Mouse (Mus musculus): ENCODE data around the gene Ube2l6.
"Not testable (repeated sequence)": the region's sequence is repeated elsewhere in the genome, so short reads cannot be mapped to it uniquely, and the experiment has no call there.

Gene Ube2l6

DNA sequence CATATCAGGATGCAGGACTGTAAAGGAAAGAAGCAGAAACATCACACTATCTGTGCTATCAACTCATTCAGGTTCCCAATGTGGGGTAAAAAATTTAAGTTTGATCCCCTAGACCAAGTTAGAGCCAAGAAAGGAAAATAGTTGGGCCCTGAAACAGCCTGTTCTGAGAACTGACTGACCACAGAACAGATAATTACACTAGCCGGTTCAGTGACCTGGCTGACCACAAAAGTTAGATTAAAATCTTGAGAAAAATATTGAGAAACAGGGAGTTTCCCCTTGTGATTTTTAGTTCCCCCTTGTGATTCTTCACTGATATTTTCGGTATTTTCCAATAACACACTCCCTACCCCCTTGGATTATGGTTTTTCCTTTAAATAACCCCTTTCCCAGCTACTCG is 4.8 kb upstream of the Ube2l6 start:
- DNase-seq, result no peak

DNA sequence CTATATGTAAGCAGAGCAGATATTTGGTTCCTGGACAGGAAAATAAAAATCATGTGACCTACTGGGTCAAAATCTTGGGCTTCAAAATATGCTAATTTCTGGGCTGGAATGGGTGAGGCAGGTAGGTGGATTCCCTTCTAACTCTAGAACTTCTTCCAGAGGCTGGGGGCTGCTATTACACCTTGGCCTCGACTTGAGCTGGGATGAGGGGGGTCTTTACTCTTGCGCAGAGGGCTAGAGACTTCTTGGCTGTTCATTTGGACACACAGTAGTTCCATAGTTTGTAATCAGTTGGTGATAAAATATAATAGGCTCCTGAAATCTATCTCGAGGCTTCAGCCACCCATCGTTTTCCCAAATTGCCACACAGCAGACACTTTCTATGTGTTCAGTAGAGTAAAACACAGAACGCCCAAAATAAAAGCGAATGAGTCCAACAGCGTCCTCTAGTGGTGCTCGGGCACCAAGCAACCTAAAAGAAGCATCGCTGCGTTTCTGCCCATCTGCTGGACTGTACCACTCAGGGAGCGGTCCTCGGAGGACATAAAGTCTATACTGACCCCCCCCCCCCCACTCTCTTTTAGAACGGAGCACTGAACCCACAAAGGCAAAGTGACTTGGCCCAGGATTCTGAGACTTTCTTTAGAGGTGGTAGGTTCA is 665 bp upstream of the Ube2l6 start:
- peak; percentile 89 for DNase-seq

- DNase-seq, result peak; percentile 85
These were observed 473 bp downstream of the Ube2l6 start for GRCm38 (mm10) chr2:84799041-84799561.

DNA sequence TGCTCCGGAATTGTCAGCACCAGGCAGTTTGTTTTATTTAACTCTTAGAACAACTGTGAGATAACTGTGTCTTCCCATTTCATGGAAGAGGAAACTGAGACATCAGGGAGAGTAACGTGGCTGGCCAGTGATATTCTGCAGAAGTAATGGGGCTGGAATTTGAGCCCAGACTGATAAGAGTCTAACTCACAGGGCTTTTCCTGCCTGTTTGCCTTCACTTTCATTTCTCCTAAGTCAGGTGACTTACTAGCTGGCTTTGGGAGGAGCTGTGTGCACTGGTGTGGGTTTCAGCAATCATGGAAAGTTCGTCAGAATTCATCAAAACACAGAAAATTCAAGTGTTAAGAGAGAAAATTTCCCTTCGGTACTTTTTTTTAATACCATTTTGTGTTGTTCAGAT is 1.7 kb downstream of the Ube2l6 start:
- no peak for DNase-seq

DNA sequence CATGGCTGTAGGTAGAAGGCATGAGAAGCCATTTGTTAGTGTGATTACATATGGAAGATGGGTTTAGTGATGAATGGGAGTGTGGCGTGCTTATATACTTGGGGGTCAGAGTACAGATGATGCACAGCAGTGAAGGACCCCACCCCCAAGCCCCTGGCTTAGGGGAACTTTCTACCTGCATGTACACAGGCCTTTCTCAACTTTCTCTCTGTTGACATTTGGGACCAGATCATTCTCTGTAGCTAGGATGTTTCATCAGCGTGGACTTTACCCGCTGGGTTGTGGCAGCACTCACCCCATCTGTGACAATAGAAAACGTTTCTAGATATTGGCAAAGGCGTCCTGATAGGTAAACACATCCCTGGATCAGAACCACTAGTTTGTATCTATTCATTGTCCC is 2.6 kb downstream of the Ube2l6 start:
- DNase-seq, result not testable (repeated sequence)

DNA sequence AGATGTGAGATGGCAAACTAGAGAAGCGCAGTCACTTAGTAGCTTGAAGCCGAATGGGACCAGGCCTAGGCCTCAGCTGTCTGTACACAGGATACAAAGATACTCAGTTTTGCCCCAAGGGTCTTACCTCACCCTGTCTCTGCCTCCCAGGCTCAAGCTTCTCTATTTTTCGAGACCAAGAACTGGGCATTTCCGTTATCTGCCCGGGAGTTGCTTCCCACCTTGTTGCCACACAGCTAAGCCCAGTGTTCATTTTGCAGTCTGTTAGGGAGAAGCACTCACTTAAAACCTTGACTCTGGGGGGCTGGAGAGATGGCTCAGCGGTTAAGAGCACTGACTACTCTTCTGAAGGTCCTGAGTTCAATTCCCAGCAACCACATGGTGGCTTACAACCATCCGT is 5.3 kb downstream of the Ube2l6 start:
- no peak for DNase-seq

- no peak for DNase-seq
These were observed 7.9 kb downstream of the Ube2l6 start for GRCm38 (mm10) chr2:84806546-84806945.

DNA sequence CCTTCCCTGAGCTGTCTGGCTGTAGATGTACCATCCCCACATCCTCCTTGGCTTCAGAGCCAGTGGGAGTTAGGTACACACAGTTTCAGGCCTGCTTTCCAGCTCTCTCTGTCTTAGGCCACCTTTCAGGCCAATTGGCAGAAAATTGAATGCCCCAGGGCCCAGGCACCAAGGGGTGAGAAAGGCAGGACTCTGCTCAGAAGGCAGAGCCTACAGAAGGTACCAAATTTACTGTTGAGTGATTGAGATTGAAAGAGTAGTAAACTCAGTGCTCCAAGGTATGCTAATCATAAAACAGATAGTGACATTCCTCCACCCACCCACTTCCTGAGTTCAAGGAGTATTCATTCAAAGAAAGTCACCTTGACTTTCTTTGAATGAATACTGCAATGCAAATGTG is 10.7 kb downstream of the Ube2l6 start:
- no peak for DNase-seq

DNA sequence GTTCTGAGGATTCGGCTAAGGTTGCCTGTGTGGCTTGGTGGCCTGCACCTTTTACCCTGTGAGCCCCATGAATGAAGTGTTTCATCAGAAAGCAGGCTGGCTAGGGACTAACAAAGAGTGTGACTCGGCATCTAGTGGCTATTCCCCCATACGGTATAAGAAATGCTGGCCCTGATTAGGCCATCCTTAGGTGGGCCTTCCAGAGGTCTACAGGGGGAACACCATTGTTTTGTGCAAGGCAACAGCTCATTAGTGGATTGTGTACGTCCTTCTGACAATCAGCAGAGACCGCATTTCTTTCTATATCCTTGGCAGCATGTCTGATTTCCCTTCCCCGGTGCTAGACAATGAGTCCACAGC is 11.9 kb downstream of the Ube2l6 start:
- no peak for DNase-seq

DNA sequence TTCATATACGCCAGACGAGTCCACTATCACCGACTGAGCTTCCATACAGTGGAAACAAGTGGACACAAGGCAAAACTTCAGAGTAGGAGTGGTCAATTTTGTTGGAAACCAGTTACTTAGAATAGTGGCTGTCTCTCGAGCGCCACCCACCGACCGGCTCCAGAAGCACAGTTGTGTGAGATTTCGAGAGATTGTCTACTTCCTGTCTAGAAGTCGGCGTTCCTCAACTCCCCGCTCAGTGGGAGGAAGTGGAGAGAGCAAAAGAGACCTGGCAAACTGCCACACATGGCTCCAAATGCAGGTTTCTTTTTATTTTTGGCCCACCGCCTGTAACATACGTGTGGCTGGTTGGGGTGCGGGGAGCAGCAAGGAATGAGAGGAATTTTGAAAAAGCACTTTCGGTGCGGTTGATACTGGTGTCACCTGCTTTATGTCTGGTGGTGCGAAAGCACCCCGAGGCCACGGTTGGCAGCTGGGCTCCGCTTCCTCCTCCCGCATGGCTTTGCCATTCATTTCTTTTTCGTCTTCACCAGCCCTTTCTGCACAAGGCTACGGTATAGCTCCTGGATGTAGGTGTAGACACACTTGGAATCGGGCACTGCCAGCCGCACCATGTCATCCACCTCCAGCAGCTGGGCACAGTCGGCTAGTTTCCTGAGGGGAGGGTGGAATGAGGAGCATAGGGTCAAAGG is 12.4 kb downstream of the Ube2l6 start:
- DNase-seq, result peak; percentile 86

DNA sequence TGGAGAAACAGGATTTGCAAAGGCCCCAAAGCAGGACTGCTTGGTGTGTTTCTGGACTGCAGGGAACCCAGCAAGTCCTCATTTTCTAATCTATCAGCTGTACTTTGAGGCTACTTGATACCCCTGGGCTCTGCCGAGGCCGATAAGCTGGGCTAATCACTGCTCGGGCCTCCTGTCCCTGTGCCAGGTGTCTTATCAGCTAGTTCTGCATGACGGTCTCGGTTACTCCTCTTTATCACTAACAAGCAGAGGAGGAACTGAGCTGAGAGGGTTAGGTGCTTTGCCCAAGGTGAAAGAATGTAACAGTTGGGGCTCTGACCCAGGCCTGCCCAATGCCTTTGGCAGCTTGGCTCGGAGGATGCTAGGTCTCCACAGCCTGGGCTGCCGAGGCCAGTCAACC is 13.3 kb downstream of the Ube2l6 start:
- DNase-seq, result no peak

DNA sequence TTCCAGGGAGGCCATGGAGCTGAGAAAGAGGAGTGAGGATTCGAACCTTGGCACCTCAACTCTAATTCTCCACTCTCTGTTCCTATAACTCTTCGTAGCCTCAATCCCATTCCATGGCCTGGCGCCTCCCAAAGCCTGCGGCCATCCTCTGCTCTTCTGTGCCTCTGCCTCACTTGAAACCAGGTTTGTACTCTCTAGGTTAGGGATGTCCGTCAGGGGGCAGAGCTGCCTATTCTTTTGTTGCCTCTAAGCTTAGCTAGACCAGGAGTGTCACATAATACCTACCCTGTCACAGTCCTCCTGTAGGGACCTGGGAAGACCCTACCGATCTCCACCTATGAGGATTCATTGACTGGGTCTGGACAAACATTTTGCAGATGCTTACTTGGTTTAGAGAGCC is 14.0 kb downstream of the Ube2l6 start:
- no peak for DNase-seq

GRCm38 (mm10) chr2:84819861-84820260 is 21.2 kb downstream of the Ube2l6 start:
- no peak for DNase-seq

DNA sequence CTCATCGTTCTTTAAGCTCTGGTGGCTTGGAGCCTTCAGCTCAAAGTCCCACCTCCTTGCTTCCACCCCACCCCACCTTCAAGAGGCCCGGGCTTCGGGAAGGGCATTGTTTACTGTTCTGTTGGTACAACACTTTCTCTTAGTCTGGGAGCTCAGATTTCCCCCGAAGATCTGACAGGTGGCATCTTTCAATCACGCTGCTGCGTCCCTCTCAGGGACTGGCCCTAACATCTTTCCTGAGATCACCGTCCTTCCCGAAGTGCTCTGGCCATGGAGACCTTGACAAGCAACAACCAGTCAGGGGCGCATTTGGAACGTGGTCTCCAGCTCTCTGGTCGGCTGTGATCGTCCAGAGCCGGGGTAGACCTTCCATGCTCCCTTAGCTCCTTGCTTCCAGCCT is 23.9 kb downstream of the Ube2l6 start, which contains the start of gene Smtnl1:
Gene Smtnl1, minus strand, starts transcription at position 101 of the 400 bp plus-strand sequence.
- no peak for DNase-seq

DNA sequence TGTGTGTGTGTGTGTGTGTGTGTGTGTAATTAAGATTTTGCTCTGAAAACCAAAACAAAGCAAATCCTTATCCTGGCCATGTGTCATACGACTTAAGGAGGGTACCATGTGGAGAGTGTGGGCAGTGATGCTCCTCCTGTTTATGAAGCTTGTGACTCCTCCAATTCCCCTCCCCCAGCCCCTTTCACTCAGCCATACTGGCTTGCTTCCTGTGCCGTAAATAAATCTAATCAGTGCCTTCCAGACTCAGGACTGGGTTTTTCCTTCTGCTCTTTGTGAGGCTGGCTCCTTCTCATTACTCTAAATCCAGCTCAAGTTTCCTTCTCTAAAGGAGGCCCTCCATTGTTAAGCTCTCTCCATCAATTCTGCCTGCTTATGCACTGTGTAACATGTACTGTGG is 24.6 kb downstream of the Ube2l6 start:
- DNase-seq, result peak; percentile 31

- peak; percentile 94 for DNase-seq
These were observed 28.1 kb downstream of the Ube2l6 start, which contains the start of gene Timm10 for GRCm38 (mm10) chr2:84826488-84827282. Timm10 (plus strand) TSS chr2:84826997.

GRCm38 (mm10) chr2:84827283-84827920 is 28.8 kb downstream of the Ube2l6 start:
- DNase-seq, result peak; percentile 24

GRCm38 (mm10) chr2:84831666-84832391 is 33.2 kb downstream of the Ube2l6 start:
- peak; percentile 88 for DNase-seq

DNA sequence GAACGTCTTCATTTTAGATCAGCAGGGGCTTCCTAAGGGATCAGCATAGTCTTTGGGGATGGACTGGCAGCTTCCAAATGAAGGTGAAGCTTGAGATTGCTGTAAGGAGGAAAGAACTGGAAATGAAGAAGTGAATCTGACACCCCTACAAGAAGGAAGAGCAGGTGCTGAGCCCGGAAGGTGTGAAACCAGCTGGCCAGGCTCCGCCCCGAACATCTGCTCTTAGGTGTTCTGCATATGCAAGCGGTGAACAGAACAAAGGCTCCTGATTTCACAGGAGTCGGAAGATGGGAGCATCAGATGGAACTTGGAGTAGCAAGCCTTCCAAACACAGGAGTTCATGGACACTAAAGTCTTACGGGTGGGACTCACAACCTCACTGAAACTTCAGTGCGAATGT is 38.5 kb downstream of the Ube2l6 start:
- no peak for DNase-seq

- DNase-seq, result no peak
These were observed 39.4 kb downstream of the Ube2l6 start for GRCm38 (mm10) chr2:84837817-84838592.

- DNase-seq, result no peak
These were observed 39.9 kb downstream of the Ube2l6 start, which contains the start of gene Slc43a1 for GRCm38 (mm10) chr2:84838593-84838949. Slc43a1 (plus strand) TSS chr2:84838850.
